Mouse (Mus musculus) forebrain, embryonic 16.5 days (tissue): ENCODE data around the gene Senp1. TPM values are rescaled to one million over a fixed set of nuclear protein-coding genes. Genes with fewer than 3 reads are reported as not detected.
A peak's percentile ranks its signal among the peaks of the same experiment; 100 is the strongest.

Experiments
- ATAC-seq: fragments of 200-750 bp; cut with Nextera tagmentation; 2 replicates; pipeline ENCODE4 v1.8.0; 2017; ENCODE audit warnings: mild to moderate bottlenecking, moderate library complexity
- H3K27ac ChIP-seq: fragments of 300-500 bp; sonication (generic); 2 replicates; pipeline ENCODE4 v1.5.1; 2014; ENCODE audit warnings: low read length, control low read depth
- H3K27me3 ChIP-seq: fragments of 300-500 bp; sonication (generic); replicated peaks from 2 replicates; pipeline ENCODE4 v1.6.1; 2014; ENCODE audit warnings: low read length; ENCODE audit not compliant: control insufficient read depth, insufficient read depth
- H3K36me3 ChIP-seq: fragments of 300-500 bp; sonication (generic); 2 replicates; pipeline ENCODE4 v1.6.1; 2014; ENCODE audit not compliant: control insufficient read depth, insufficient read depth
- H3K4me1 ChIP-seq: fragments of 300-500 bp; sonication (generic); replicated peaks from 2 replicates; pipeline ENCODE4 v1.6.1; 2014; ENCODE audit warnings: low read length; ENCODE audit not compliant: control insufficient read depth, insufficient read depth
- H3K4me2 ChIP-seq: fragments of 300-500 bp; sonication (generic); 2 replicates; pipeline ENCODE4 v1.6.1; 2014; ENCODE audit warnings: mild to moderate bottlenecking, low read length, control low read depth
- H3K4me3 ChIP-seq: fragments of 300-500 bp; sonication (generic); replicated peaks from 2 replicates; pipeline ENCODE4 v1.5.1; 2014; ENCODE audit warnings: mild to moderate bottlenecking, low read length, control low read depth
- H3K9ac ChIP-seq: fragments of 300-500 bp; sonication (generic); replicated peaks from 2 replicates; pipeline ENCODE4 v1.6.1; 2014; ENCODE audit warnings: low read depth, low read length, control low read depth
- H3K9me3 ChIP-seq: fragments of 300-500 bp; sonication (generic); 2 replicates; pipeline ENCODE4 v1.6.1; 2016; ENCODE audit warnings: low read length; ENCODE audit not compliant: control insufficient read depth
- WGBS: fragments of 180-500 bp; shearing (Covaris S2); extraction: QIAGEN DNeasy Blood & Tissue Kit; methylation state at CpG from one replicate; pipeline ENCODE4 v1.1.7; 2014; 5-methylcytosine and 5-hydroxymethylcytosine counted together
- polyA plus RNA-seq: library from polyadenylated mRNA; unstranded; fragments of >200 nt; fragmentation: Nextera tagmentation; extraction: Ambion mirVana; gene quantifications from 2 replicates; pipeline ENCODE4 v1.2.1, GENCODE M21; 2015

The Senp1 gene
- polyA plus RNA-seq, 1 experiment from 2014 or later, result 26.9 TPM

- no peak overlapping the region for H3K4me3 ChIP-seq
- no peaks in the 10 kb centered on the region; the same call in 1 of the 2 replicates for H3K9me3 ChIP-seq
- 91% methylated on average over 12 of the region's 12 CpGs for WGBS
- peaks cover 37% of the 10 kb centered on the region for H3K36me3 ChIP-seq
- no peaks in the 10 kb centered on the region for H3K27me3 ChIP-seq
- H3K9ac ChIP-seq, result no peak overlapping the region
- no peak for ATAC-seq
- H3K4me2 ChIP-seq, result no peak overlapping the region
- no peak overlapping the region for H3K27ac ChIP-seq
- no peaks in the 10 kb centered on the region for H3K4me1 ChIP-seq
Observed at GRCm38 (mm10) chr15:98042508-98042907, 51.0 kb downstream of the Senp1 start.

GRCm38 (mm10) chr15:98039682-98040081 lies 53.9 kb downstream of the Senp1 start:
- ATAC-seq, result no peak
- Histone ChIP-seq H3K9ac (no peak overlapping the region), H3K4me2 (no peak overlapping the region), H3K4me1 (peaks cover 9% of the 10 kb centered on the region), H3K36me3 (peaks cover 18% of the 10 kb centered on the region), H3K27ac (no peak overlapping the region), H3K9me3 (no peaks in the 10 kb centered on the region; the same call in 1 of the 2 replicates), H3K27me3 (no peaks in the 10 kb centered on the region), H3K4me3 (no peak overlapping the region)
- 88% methylated on average over 10 of the region's 10 CpGs for WGBS

- ATAC-seq, result no peak
- Histone ChIP-seq H3K27me3 (no peaks in the 10 kb centered on the region), H3K4me2 (no peak overlapping the region), H3K4me1 (peaks cover 12% of the 10 kb centered on the region), H3K36me3 (peaks cover 4% of the 10 kb centered on the region; the same call in 1 of the 2 replicates), H3K9ac (no peak overlapping the region), H3K27ac (no peak overlapping the region), H3K9me3 (no peaks in the 10 kb centered on the region), H3K4me3 (no peak overlapping the region)
- WGBS, result 94% methylated on average over 5 of the region's 5 CpGs
Observed at GRCm38 (mm10) chr15:98036578-98036977, 57.0 kb downstream of the Senp1 start.

- H3K4me1 ChIP-seq, result peaks cover 12% of the 10 kb centered on the region
- no peaks in the 10 kb centered on the region for H3K27me3 ChIP-seq
- H3K4me3 ChIP-seq, result no peak overlapping the region
- H3K36me3 ChIP-seq, result 0 out of 2 replicates have a peak, but pooled peaks cover 2% of the 10 kb centered on the region
- peak; percentile 71 for ATAC-seq
- H3K4me2 ChIP-seq, result no peak overlapping the region
- WGBS, result 7% methylated on average over 3 of the region's 3 CpGs
- no peaks in the 10 kb centered on the region for H3K9me3 ChIP-seq
- no peak overlapping the region for H3K27ac ChIP-seq
- H3K9ac ChIP-seq, result no peak overlapping the region
Observed at GRCm38 (mm10) chr15:98035076-98035755, 58.3 kb downstream of the Senp1 start.

- no peak overlapping the region for H3K4me2 ChIP-seq
- no peaks in the 10 kb centered on the region for H3K36me3 ChIP-seq
- H3K9ac ChIP-seq, result no peak overlapping the region
- H3K4me3 ChIP-seq, result no peak overlapping the region
- peaks cover 13% of the 10 kb centered on the region for H3K4me1 ChIP-seq
- H3K9me3 ChIP-seq, result no peaks in the 10 kb centered on the region
- H3K27ac ChIP-seq, result no peak overlapping the region
- ATAC-seq, result no peak
- 61% methylated on average over 9 of the region's 9 CpGs for WGBS
- no peaks in the 10 kb centered on the region for H3K27me3 ChIP-seq
Observed at GRCm38 (mm10) chr15:98033233-98033748, 60.3 kb downstream of the Senp1 start.

GRCm38 (mm10) chr15:98029798-98030197 lies 63.7 kb downstream of the Senp1 start:
- H3K9ac ChIP-seq, result no peak overlapping the region
- no peak overlapping the region for H3K4me3 ChIP-seq
- H3K27me3 ChIP-seq, result no peaks in the 10 kb centered on the region
- 35% methylated on average over 6 of the region's 6 CpGs for WGBS
- H3K4me1 ChIP-seq, result peaks cover 20% of the 10 kb centered on the region
- no peak; the same call in 1 of the 2 replicates for ATAC-seq
- H3K9me3 ChIP-seq, result no peaks in the 10 kb centered on the region
- H3K4me2 ChIP-seq, result no peak overlapping the region
- no peaks in the 10 kb centered on the region for H3K36me3 ChIP-seq
- no peak overlapping the region for H3K27ac ChIP-seq

GRCm38 (mm10) chr15:98026967-98027904 lies 66.3 kb downstream of the Senp1 start:
- H3K4me3 ChIP-seq, result no peak overlapping the region
- H3K27ac ChIP-seq, result no peak overlapping the region
- peaks cover 16% of the 10 kb centered on the region for H3K4me1 ChIP-seq
- peak overlapping the region; percentile 15; the same call in 1 of the 2 replicates for H3K9ac ChIP-seq
- ATAC-seq, result no peak
- 21% methylated on average over 12 of the region's 12 CpGs for WGBS
- H3K4me2 ChIP-seq, result no peak overlapping the region
- no peaks in the 10 kb centered on the region for H3K9me3 ChIP-seq
- no peaks in the 10 kb centered on the region for H3K27me3 ChIP-seq
- no peaks in the 10 kb centered on the region for H3K36me3 ChIP-seq

- Histone ChIP-seq H3K4me2 (no peak overlapping the region), H3K9ac (no peak overlapping the region), H3K4me3 (no peak overlapping the region), H3K9me3 (no peaks in the 10 kb centered on the region), H3K27ac (no peak overlapping the region), H3K36me3 (no peaks in the 10 kb centered on the region), H3K27me3 (no peaks in the 10 kb centered on the region), H3K4me1 (peaks cover 16% of the 10 kb centered on the region)
- 32% methylated on average over 4 of the region's 4 CpGs for WGBS
- ATAC-seq, result no peak
Observed at GRCm38 (mm10) chr15:98025611-98026010, 67.9 kb downstream of the Senp1 start.

- no peak for ATAC-seq
- no peak overlapping the region for H3K9ac ChIP-seq
- no peak overlapping the region for H3K4me3 ChIP-seq
- no peak overlapping the region for H3K27ac ChIP-seq
- peaks cover 14% of the 10 kb centered on the region for H3K4me1 ChIP-seq
- no peaks in the 10 kb centered on the region for H3K27me3 ChIP-seq
- no peaks in the 10 kb centered on the region for H3K36me3 ChIP-seq
- no peaks in the 10 kb centered on the region for H3K9me3 ChIP-seq
- WGBS, result 23% methylated on average over 3 of the region's 3 CpGs
- no peak overlapping the region for H3K4me2 ChIP-seq
Observed at GRCm38 (mm10) chr15:98023137-98023536, 70.4 kb downstream of the Senp1 start.
